Mouse (Mus musculus): ENCODE data around the gene Tmem161a. TPM values are rescaled to one million over a fixed set of nuclear protein-coding genes. Genes with fewer than 3 reads are reported as not detected.

Gene Tmem161a
- polyA plus RNA-seq, 1 experiment from 2014 or later, result 43.9 TPM

- Histone ChIP-seq H3K9ac (peak overlapping the region; percentile 18; the same call in 1 of the 2 replicates), H3K4me2 (replicated peaks) (peak overlapping the region; percentile 51), H3K27ac (no peak overlapping the region), H3K36me3 (no peaks in the 10 kb centered on the region), H3K27me3 (peaks cover 29% of the 10 kb centered on the region), H3K4me1 (peaks cover 3% of the 10 kb centered on the region; the same call in 1 of the 2 replicates), H3K4me3 (peak overlapping the region; percentile 17; the same call in 1 of the 2 replicates), H3K9me3 (replicated peaks) (no peaks in the 10 kb centered on the region)
- WGBS, result 2% methylated on average over 18 of the region's 21 CpGs
- ATAC-seq (ENCODE audit: low FRiP score), result peak; percentile 81
Observed at GRCm38 (mm10) chr8:70166504-70167110, 5.5 kb upstream of the Tmem161a start.

DNA sequence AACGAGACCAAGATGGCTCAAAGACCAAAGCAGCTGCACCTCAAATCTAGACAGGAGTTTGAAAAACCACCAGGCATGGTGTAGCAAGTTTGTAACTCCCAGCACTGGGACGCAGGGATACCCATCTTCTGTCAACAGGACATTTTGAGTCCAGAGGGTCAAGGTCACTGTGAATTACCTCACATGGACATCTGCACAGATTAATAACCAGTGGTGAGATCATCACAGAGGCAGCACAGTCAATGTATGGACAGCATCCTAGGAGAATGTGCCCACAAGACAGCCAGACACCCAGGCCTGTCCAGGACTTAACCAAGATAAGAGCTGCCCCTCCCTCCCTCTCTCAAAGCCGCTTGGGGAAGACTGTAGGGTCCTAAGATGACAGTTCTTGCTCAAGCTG is 2.0 kb upstream of the Tmem161a start:
- no peak overlapping the region for H3K4me2 ChIP-seq (replicated peaks)
- H3K4me3 ChIP-seq, result no peak overlapping the region
- no peak for ATAC-seq (ENCODE audit: low FRiP score)
- H3K9ac ChIP-seq, result no peak overlapping the region
- peaks cover 23% of the 10 kb centered on the region for H3K27me3 ChIP-seq
- 85% methylated on average over 3 of the region's 3 CpGs for WGBS
- peaks cover 21% of the 10 kb centered on the region for H3K4me1 ChIP-seq
- H3K9me3 ChIP-seq (replicated peaks), result no peaks in the 10 kb centered on the region
- no peak overlapping the region for H3K27ac ChIP-seq
- no peaks in the 10 kb centered on the region for H3K36me3 ChIP-seq

GRCm38 (mm10) chr8:70170748-70171147 is 1.4 kb upstream of the Tmem161a start:
- Histone ChIP-seq H3K4me3 (no peak overlapping the region), H3K27ac (no peak overlapping the region), H3K27me3 (peaks cover 17% of the 10 kb centered on the region), H3K4me2 (replicated peaks) (no peak overlapping the region), H3K9me3 (replicated peaks) (no peaks in the 10 kb centered on the region), H3K9ac (no peak overlapping the region), H3K36me3 (no peaks in the 10 kb centered on the region), H3K4me1 (peaks cover 21% of the 10 kb centered on the region)
- no peak for ATAC-seq (ENCODE audit: low FRiP score)
- WGBS, result 72% methylated on average over 3 of the region's 3 CpGs

DNA sequence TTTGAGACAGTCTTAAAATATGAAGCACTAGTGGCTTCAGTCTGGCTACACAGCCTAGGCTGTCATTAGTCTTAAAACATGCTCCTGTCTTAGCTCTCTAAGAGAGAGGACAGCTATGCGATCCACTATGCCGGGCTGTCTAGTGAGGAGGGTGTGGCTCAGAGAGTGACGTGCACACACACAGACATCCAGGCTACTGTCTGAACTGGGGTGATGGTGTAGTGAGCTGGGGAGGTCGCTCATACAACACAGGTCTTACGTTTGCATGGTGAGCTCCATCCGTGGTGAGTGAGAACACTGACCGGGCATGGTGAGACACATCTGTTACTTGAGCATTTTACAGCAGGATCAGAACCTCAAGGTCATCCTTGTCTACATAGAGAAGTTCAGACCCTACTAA is 916 bp upstream of the Tmem161a start:
- Histone ChIP-seq H3K27me3 (peaks cover 12% of the 10 kb centered on the region), H3K4me3 (no peak overlapping the region), H3K4me2 (replicated peaks) (no peak overlapping the region; the same call in 1 of the 2 replicates), H3K4me1 (peaks cover 21% of the 10 kb centered on the region), H3K9me3 (replicated peaks) (no peaks in the 10 kb centered on the region), H3K36me3 (no peaks in the 10 kb centered on the region), H3K9ac (no peak overlapping the region), H3K27ac (no peak overlapping the region)
- 90% methylated on average over 7 of the region's 7 CpGs for WGBS
- no peak for ATAC-seq (ENCODE audit: low FRiP score)

GRCm38 (mm10) chr8:70173320-70173719 is 1.2 kb downstream of the Tmem161a start:
- Histone ChIP-seq H3K36me3 (peaks cover 16% of the 10 kb centered on the region; the same call in 1 of the 2 replicates), H3K27me3 (no peaks in the 10 kb centered on the region), H3K9me3 (replicated peaks) (no peaks in the 10 kb centered on the region), H3K4me3 (no peak overlapping the region), H3K9ac (no peak overlapping the region), H3K27ac (no peak overlapping the region), H3K4me1 (peaks cover 18% of the 10 kb centered on the region), H3K4me2 (replicated peaks) (0 out of 2 replicates have a peak overlapping the region, but pooled peaks have one; percentile 60)
- 94% methylated on average over 5 of the region's 5 CpGs for WGBS
- no peak for ATAC-seq (ENCODE audit: low FRiP score)

DNA sequence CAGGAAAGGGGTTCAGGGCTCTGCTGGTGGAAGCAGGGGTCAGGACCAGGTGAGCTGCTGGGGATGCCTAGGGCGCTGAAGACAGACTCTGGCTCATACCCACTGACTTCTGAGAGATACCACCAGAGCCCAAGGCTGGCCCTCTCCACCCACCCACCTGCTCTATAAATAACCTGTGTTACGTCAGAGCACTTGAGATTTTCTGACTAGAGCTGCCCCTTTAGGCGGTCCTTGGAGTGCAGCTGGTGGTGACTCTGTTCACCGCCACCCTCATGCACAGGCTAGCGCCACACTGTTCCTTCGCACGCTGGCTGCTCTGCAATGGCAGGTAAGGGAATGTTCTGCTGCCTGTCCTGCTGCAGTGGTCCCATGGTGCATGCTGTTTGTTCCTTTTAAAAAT is 1.9 kb downstream of the Tmem161a start:
- Histone ChIP-seq H3K27ac (no peak overlapping the region), H3K4me1 (peaks cover 18% of the 10 kb centered on the region), H3K4me3 (no peak overlapping the region), H3K9me3 (replicated peaks) (no peaks in the 10 kb centered on the region), H3K36me3 (peaks cover 16% of the 10 kb centered on the region; the same call in 1 of the 2 replicates), H3K27me3 (no peaks in the 10 kb centered on the region), H3K9ac (no peak overlapping the region), H3K4me2 (replicated peaks) (no peak overlapping the region)
- 92% methylated on average over 7 of the region's 7 CpGs for WGBS
- ATAC-seq (ENCODE audit: low FRiP score), result no peak

- Histone ChIP-seq H3K27ac (no peak overlapping the region), H3K9me3 (replicated peaks) (no peaks in the 10 kb centered on the region), H3K9ac (no peak overlapping the region), H3K4me1 (peaks cover 11% of the 10 kb centered on the region), H3K4me3 (no peak overlapping the region), H3K4me2 (replicated peaks) (no peak overlapping the region), H3K36me3 (peaks cover 42% of the 10 kb centered on the region), H3K27me3 (no peaks in the 10 kb centered on the region)
- ATAC-seq (ENCODE audit: low FRiP score), result no peak
- 94% methylated on average over 2 of the region's 2 CpGs for WGBS
Observed at GRCm38 (mm10) chr8:70178231-70178630, 6.1 kb downstream of the Tmem161a start.

DNA sequence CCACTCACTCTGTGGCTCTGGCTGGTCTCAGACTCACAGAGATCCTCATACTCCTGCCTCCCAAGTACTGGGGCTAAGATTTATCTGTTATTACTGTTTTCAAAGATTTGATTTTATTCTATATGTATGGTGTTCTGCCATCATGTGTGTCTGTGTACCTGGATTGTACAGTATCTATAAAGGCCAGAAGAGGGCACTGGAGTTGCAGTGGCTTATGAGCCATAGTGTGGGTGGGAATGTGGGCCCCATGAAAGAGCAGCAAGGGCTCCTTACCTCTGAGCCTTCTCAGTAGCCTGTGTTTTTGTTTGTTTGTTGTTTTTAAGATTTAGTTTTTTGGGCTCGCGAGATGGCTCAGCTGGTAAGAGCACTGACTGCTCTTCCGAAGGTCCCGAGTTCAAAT is 6.9 kb downstream of the Tmem161a start:
- WGBS, result 96% methylated on average over 4 of the region's 4 CpGs
- no peaks in the 10 kb centered on the region for H3K9me3 ChIP-seq (replicated peaks)
- no peak overlapping the region for H3K4me2 ChIP-seq (replicated peaks)
- no peak overlapping the region for H3K4me3 ChIP-seq
- H3K4me1 ChIP-seq, result peaks cover 6% of the 10 kb centered on the region; the same call in 1 of the 2 replicates
- H3K9ac ChIP-seq, result no peak overlapping the region
- ATAC-seq (ENCODE audit: low FRiP score), result no peak
- no peak overlapping the region for H3K27ac ChIP-seq
- no peaks in the 10 kb centered on the region for H3K27me3 ChIP-seq
- H3K36me3 ChIP-seq, result peaks cover 44% of the 10 kb centered on the region

DNA sequence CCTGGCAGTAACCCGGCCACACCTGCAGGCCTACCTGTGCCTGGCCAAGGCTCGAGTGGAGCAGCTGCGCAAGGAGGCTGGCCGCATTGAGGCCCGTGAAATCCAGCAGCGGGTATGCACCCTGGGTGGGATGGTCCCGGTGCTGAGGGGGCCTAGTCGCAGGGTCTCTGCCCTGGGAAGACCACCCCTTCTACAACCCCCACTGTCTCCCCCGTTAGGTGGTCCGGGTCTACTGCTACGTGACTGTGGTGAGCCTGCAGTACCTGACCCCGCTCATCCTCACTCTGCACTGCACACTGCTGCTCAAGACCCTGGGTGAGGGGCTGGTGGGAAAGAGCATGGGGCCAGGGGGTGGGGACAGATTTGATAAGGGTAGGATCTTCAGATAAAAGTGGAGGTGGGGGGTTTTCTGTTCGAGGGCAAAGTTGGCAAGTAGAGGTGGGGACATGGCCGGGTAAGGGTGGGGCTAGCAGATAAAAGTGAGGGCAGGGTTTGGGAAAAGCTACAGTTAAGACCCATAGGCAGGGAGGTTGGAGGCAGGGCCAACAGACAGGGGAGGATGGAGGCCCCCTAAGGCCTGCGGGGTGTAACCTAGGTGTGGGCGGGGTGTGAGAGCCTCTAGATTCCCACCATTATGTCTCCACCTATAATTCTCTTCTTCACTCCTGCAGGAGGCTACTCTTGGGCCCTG is 9.2 kb downstream of the Tmem161a start:
- Histone ChIP-seq H3K4me2 (replicated peaks) (no peak overlapping the region), H3K27ac (no peak overlapping the region), H3K36me3 (peaks cover 44% of the 10 kb centered on the region), H3K9ac (no peak overlapping the region), H3K9me3 (replicated peaks) (no peaks in the 10 kb centered on the region), H3K27me3 (no peaks in the 10 kb centered on the region), H3K4me1 (0 out of 2 replicates have a peak, but pooled peaks cover 3% of the 10 kb centered on the region), H3K4me3 (no peak overlapping the region)
- WGBS, result 82% methylated on average over 16 of the region's 16 CpGs
- ATAC-seq (ENCODE audit: low FRiP score), result no peak

- Histone ChIP-seq H3K36me3 (peaks cover 38% of the 10 kb centered on the region), H3K9ac (no peak overlapping the region), H3K4me2 (replicated peaks) (no peak overlapping the region), H3K4me3 (no peak overlapping the region), H3K27ac (no peak overlapping the region), H3K4me1 (0 out of 2 replicates have a peak, but pooled peaks cover 3% of the 10 kb centered on the region), H3K9me3 (replicated peaks) (no peaks in the 10 kb centered on the region), H3K27me3 (no peaks in the 10 kb centered on the region)
- ATAC-seq (ENCODE audit: low FRiP score), result no peak
- 51% methylated on average over 2 of the region's 2 CpGs for WGBS
Observed at GRCm38 (mm10) chr8:70181903-70182252, 9.7 kb downstream of the Tmem161a start.

- Histone ChIP-seq H3K4me1 (0 out of 2 replicates have a peak, but pooled peaks cover 3% of the 10 kb centered on the region), H3K9ac (no peak overlapping the region), H3K9me3 (replicated peaks) (no peaks in the 10 kb centered on the region), H3K4me2 (replicated peaks) (no peak overlapping the region), H3K4me3 (no peak overlapping the region), H3K27ac (no peak overlapping the region), H3K36me3 (peaks cover 28% of the 10 kb centered on the region), H3K27me3 (no peaks in the 10 kb centered on the region)
- WGBS, result 85% methylated on average over 4 of the region's 4 CpGs
- ATAC-seq (ENCODE audit: low FRiP score), result no peak
Observed at GRCm38 (mm10) chr8:70183194-70183593, 11.0 kb downstream of the Tmem161a start.

GRCm38 (mm10) chr8:70188707-70189106 is 16.6 kb downstream of the Tmem161a start:
- Histone ChIP-seq H3K9me3 (replicated peaks) (no peaks in the 10 kb centered on the region), H3K4me1 (0 out of 2 replicates have a peak, but pooled peaks cover 3% of the 10 kb centered on the region), H3K36me3 (no peaks in the 10 kb centered on the region), H3K4me3 (no peak overlapping the region), H3K27me3 (no peaks in the 10 kb centered on the region), H3K9ac (no peak overlapping the region), H3K4me2 (replicated peaks) (no peak overlapping the region), H3K27ac (no peak overlapping the region)
- ATAC-seq (ENCODE audit: low FRiP score), result no peak
- 70% methylated on average over 7 of the region's 7 CpGs for WGBS

Measured in hindbrain, embryonic 12.5 days (tissue).